Mouse (Mus musculus): ENCODE data around the gene Cwc25.

- TF ChIP-seq POLR2A (IDR thresholded peaks at IDR 0.05; ENCODE audit: low read depth, low read length), result peak; percentile 50
- no peak for TF ChIP-seq CTCF (IDR thresholded peaks at IDR 0.05; ENCODE audit: extremely low read depth, insufficient read depth, insufficient read length, insufficient replicate concordance)
Measured at GRCm38 (mm10) chr11:97766154-97766881, at the start of gene Cwc25.
